Mouse (Mus musculus) embryonic facial prominence, embryonic 13.5 days (tissue): Measurements from ENCODE around the gene Fam168b. TPM values are rescaled to one million over a fixed set of nuclear protein-coding genes. Genes with fewer than 3 reads are reported as not detected.

Experiments
- ATAC-seq: fragments of 200-750 bp; cut with Nextera tagmentation; 2 replicates; pipeline ENCODE4 v1.8.0; 2017; ENCODE audit warnings: low read depth; ENCODE audit not compliant: insufficient number of reproducible peaks, insufficient read depth, low FRiP score, low TSS enrichment
- H3K27ac ChIP-seq: fragments of 300-500 bp; sonication (generic); 2 replicates; pipeline ENCODE4 v1.5.1; 2015; ENCODE audit warnings: moderate library complexity, mild to moderate bottlenecking, inconsistent platforms
- H3K27me3 ChIP-seq: fragments of 300-500 bp; sonication (generic); 2 replicates; pipeline ENCODE4 v1.6.1; 2015; ENCODE audit warnings: mild to moderate bottlenecking, inconsistent platforms
- H3K36me3 ChIP-seq: fragments of 300-500 bp; sonication (generic); 2 replicates; pipeline ENCODE4 v1.6.1; 2015; ENCODE audit warnings: mild to moderate bottlenecking, inconsistent platforms
- H3K4me1 ChIP-seq: fragments of 300-500 bp; sonication (generic); 2 replicates; pipeline ENCODE4 v1.6.1; 2015; ENCODE audit warnings: inconsistent platforms
- H3K4me2 ChIP-seq: fragments of 300-500 bp; sonication (generic); 2 replicates; pipeline ENCODE4 v1.6.1; 2015; ENCODE audit warnings: moderate library complexity, mild to moderate bottlenecking, inconsistent platforms
- H3K4me3 ChIP-seq: fragments of 300-500 bp; sonication (generic); 2 replicates; pipeline ENCODE4 v1.5.1; 2015; ENCODE audit warnings: mild to moderate bottlenecking, inconsistent platforms
- H3K9ac ChIP-seq: fragments of 300-500 bp; sonication (generic); 2 replicates; pipeline ENCODE4 v1.6.1; 2015; ENCODE audit warnings: mild to moderate bottlenecking, inconsistent platforms
- H3K9me3 ChIP-seq: fragments of 300-500 bp; sonication (generic); 2 replicates; pipeline ENCODE4 v1.6.1; 2016; ENCODE audit warnings: inconsistent platforms
- WGBS: fragments of 180-500 bp; shearing (Covaris S2); methylation state at CpG from one replicate; pipeline ENCODE4 v1.1.7; 2015; ENCODE audit warnings: mixed read lengths; 5-methylcytosine and 5-hydroxymethylcytosine counted together
- polyA plus RNA-seq: library from polyadenylated mRNA; unstranded; fragments of >200 nt; fragmentation: Nextera tagmentation; extraction: Ambion mirVana; gene quantifications from 2 replicates; pipeline ENCODE4 v1.2.1, GENCODE M21; 2015

Fam168b gene
- polyA plus RNA-seq, 1 experiment from 2014 or later: 91.8 TPM

- peak overlapping the region; percentile 71 for H3K4me3 ChIP-seq
- H3K9ac ChIP-seq: peak overlapping the region; percentile 82
- peak overlapping the region; percentile 86 for H3K4me2 ChIP-seq
- 0 out of 2 replicates have a peak, but pooled peaks cover 3% of the 10 kb centered on the region for H3K4me1 ChIP-seq
- no peaks in the 10 kb centered on the region for H3K27me3 ChIP-seq
- no peaks in the 10 kb centered on the region for H3K9me3 ChIP-seq
- no peaks in the 10 kb centered on the region for H3K36me3 ChIP-seq
- no peak overlapping the region for H3K27ac ChIP-seq
- peak; percentile 48; the same call in 1 of the 2 replicates for ATAC-seq
- 40% methylated on average over 11 of the region's 11 CpGs for WGBS
Measured at GRCm38 (mm10) chr1:34850343-34851136, 7.7 kb upstream of the Fam168b start.

DNA sequence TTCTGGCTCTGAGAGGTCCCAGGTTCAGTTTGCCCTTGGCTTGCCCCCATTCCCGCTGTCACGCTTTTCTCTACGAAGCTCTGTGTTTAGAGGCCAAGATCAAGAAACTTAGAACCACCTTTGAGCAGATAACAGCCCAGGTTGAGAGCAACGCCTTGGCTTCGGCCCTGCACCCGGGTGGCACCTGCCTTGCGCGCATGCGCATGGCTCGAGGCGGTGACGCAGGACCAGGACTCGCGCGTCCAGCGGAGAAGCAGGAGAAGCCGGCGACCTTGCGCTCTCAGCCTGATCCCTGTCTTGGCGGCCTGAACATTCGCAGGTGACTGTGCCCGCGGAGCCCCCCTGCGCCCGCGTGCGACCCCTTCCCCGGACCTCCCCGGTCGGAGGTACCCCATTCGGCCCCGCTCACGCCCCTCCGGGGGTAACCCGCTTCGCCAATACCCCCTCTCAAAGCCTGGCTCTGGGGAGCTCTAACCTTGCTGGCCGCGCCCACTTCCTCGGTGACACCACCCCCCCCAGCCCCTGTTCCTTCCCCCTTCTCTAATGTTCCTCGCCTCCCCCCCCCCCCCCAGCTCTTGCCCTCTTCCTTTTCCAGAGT is 7.0 kb upstream of the Fam168b start, which contains the start of gene Plekhb2:
Plekhb2 (plus strand) TSS at position 232 of the 598 bp plus-strand sequence.
- Histone ChIP-seq H3K4me1 (0 out of 2 replicates have a peak, but pooled peaks cover 3% of the 10 kb centered on the region), H3K4me3 (peak within 1 kb of the TSS; percentile 71), H3K27me3 (no peaks in the 10 kb centered on the region), H3K9me3 (no peaks in the 10 kb centered on the region), H3K4me2 (peak within 1 kb of the TSS; percentile 86), H3K36me3 (no peaks in the 10 kb centered on the region), H3K9ac (peak within 1 kb of the TSS; percentile 82), H3K27ac (no peak within 1 kb of the TSS)
- no peak for ATAC-seq
- under 1% methylated on average over 32 of the region's 40 CpGs for WGBS

DNA sequence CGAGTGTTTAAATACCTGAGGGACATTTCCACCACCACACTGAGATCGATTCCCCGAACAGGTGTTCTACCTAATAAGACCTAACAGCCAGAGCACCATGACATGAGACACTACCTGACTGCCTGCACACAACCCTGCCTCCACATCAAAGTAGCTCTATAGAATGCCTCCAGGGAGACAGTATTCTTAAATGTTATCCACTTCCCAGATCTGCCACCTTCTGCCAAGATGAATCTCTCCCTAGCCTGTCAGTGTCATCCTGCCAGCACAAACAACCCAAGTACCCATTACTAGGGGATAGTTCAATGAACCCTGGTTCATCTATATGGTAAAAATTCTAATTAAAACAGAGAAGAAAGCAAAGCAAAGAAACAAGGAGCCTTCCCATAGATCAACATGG is 4.2 kb upstream of the Fam168b start:
- Histone ChIP-seq H3K27ac (no peak overlapping the region), H3K4me3 (no peak overlapping the region), H3K36me3 (no peaks in the 10 kb centered on the region), H3K4me2 (no peak overlapping the region), H3K27me3 (no peaks in the 10 kb centered on the region), H3K4me1 (0 out of 2 replicates have a peak, but pooled peaks cover 3% of the 10 kb centered on the region), H3K9me3 (no peaks in the 10 kb centered on the region), H3K9ac (no peak overlapping the region)
- ATAC-seq: no peak
- WGBS: 80% methylated on average over 3 of the region's 3 CpGs

DNA sequence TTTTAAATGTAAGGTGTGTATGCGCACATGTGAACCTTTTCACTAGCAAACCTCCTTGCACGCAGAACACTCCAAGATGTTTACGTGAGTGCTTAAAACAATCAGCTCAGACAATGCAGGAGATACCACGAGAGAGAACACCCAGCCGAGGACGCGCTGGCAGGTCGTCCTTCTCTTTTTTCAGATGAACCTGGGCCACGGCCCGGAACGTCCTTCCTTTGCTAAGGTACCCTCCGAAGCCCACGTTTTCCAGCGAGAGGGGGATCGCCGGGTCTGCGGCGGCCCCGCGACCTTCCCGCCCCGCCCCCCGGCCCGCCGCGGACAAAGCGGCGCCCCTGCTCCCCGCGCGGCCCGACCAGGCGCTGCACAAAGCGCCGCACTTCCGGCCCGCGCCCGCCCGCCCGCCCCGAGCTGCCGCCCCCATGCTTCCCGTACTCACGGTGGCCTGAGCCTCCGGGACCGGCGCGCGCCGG is 440 bp downstream of the Fam168b start:
- WGBS: under 1% methylated on average over 37 of the region's 51 CpGs
- H3K27me3 ChIP-seq: no peaks in the 10 kb centered on the region
- H3K36me3 ChIP-seq: no peaks in the 10 kb centered on the region
- ATAC-seq: peak; percentile 85
- peak overlapping the region; percentile 94 for H3K9ac ChIP-seq
- peak overlapping the region; percentile 72 for H3K4me3 ChIP-seq
- peak overlapping the region; percentile 97 for H3K27ac ChIP-seq
- H3K9me3 ChIP-seq: no peaks in the 10 kb centered on the region
- peak overlapping the region; percentile 81 for H3K4me2 ChIP-seq
- peaks cover 33% of the 10 kb centered on the region for H3K4me1 ChIP-seq

- no peak for ATAC-seq
- H3K4me3 ChIP-seq: peak overlapping the region; percentile 72
- H3K4me2 ChIP-seq: peak overlapping the region; percentile 81
- H3K9ac ChIP-seq: peak overlapping the region; percentile 94
- WGBS: under 1% methylated on average over 12 of the region's 12 CpGs
- H3K4me1 ChIP-seq: peaks cover 33% of the 10 kb centered on the region
- H3K36me3 ChIP-seq: no peaks in the 10 kb centered on the region
- H3K9me3 ChIP-seq: no peaks in the 10 kb centered on the region
- peak overlapping the region; percentile 97 for H3K27ac ChIP-seq
- H3K27me3 ChIP-seq: no peaks in the 10 kb centered on the region
Measured at GRCm38 (mm10) chr1:34841709-34842388, 1.0 kb downstream of the Fam168b start.

DNA sequence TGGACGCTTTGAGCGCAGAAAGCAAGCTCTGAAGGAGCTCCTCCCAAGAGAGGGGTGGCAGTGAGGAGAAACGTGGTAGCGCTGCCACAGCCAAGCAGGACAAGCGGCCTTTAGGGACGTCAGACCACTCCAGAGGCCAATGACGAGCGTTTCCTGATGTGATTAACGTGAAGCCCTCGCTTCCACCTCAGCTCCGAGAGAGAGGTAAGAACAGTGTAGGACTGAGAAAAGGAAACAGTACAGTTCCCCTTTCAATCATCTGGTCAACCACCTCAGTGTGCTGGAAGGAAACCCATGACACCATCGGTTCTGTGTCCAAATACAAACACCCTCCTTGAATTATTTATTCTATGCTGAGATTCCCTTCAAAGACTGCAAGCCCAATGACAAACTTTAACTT is 3.6 kb downstream of the Fam168b start:
- Histone ChIP-seq H3K27ac (no peak overlapping the region), H3K9ac (no peak overlapping the region), H3K36me3 (peaks cover 20% of the 10 kb centered on the region), H3K4me1 (peaks cover 35% of the 10 kb centered on the region), H3K4me3 (no peak overlapping the region), H3K4me2 (no peak overlapping the region), H3K9me3 (no peaks in the 10 kb centered on the region), H3K27me3 (no peaks in the 10 kb centered on the region)
- ATAC-seq: no peak
- WGBS: 56% methylated on average over 12 of the region's 12 CpGs

- H3K4me1 ChIP-seq: peaks cover 38% of the 10 kb centered on the region
- no peak overlapping the region for H3K4me3 ChIP-seq
- H3K27me3 ChIP-seq: no peaks in the 10 kb centered on the region
- H3K27ac ChIP-seq: no peak overlapping the region
- peaks cover 20% of the 10 kb centered on the region for H3K36me3 ChIP-seq
- no peak for ATAC-seq
- H3K9me3 ChIP-seq: no peaks in the 10 kb centered on the region
- H3K9ac ChIP-seq: no peak overlapping the region
- H3K4me2 ChIP-seq: no peak overlapping the region
- 71% methylated on average over 6 of the region's 6 CpGs for WGBS
Measured at GRCm38 (mm10) chr1:34837951-34838689, 4.7 kb downstream of the Fam168b start.

DNA sequence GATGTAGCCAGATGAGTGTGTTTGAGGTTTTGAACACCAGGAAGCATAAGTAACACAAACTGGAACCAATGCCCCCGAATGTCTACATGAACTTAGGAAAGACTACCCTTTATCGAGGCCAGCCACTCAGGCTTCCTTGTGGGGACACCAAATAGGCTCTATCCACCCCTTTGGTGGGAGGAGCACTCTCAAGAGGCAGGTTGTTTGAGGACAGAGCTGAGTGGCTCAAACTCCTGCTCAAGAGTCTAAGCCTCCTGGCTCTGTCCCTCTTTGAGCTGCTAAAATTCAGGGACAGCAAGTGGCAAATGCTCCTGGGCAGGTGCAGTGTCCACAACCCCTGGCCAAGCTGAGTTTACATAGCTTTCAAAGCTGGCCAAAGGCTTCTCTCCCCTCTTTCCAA is 8.0 kb downstream of the Fam168b start:
- Histone ChIP-seq H3K27me3 (no peaks in the 10 kb centered on the region), H3K4me1 (peaks cover 35% of the 10 kb centered on the region), H3K4me2 (no peak overlapping the region), H3K9me3 (no peaks in the 10 kb centered on the region), H3K9ac (no peak overlapping the region), H3K4me3 (no peak overlapping the region), H3K36me3 (peaks cover 24% of the 10 kb centered on the region), H3K27ac (no peak overlapping the region)
- 88% methylated on average over 2 of the region's 2 CpGs for WGBS
- ATAC-seq: no peak

- no peak overlapping the region for H3K4me2 ChIP-seq
- no peak for ATAC-seq
- peaks cover 49% of the 10 kb centered on the region for H3K36me3 ChIP-seq
- no peaks in the 10 kb centered on the region for H3K9me3 ChIP-seq
- 55% methylated on average over 1 of the region's 1 CpGs for WGBS
- H3K27ac ChIP-seq: no peak overlapping the region
- no peak overlapping the region for H3K9ac ChIP-seq
- H3K27me3 ChIP-seq: no peaks in the 10 kb centered on the region
- no peak overlapping the region for H3K4me3 ChIP-seq
- peaks cover 21% of the 10 kb centered on the region for H3K4me1 ChIP-seq
Measured at GRCm38 (mm10) chr1:34831381-34831780, 11.5 kb downstream of the Fam168b start.

- H3K4me3 ChIP-seq: no peak overlapping the region
- no peaks in the 10 kb centered on the region for H3K9me3 ChIP-seq
- peaks cover 21% of the 10 kb centered on the region for H3K4me1 ChIP-seq
- WGBS: 68% methylated on average over 2 of the region's 2 CpGs
- ATAC-seq: no peak
- no peaks in the 10 kb centered on the region for H3K27me3 ChIP-seq
- peaks cover 50% of the 10 kb centered on the region for H3K36me3 ChIP-seq
- no peak overlapping the region for H3K27ac ChIP-seq
- no peak overlapping the region for H3K9ac ChIP-seq
- H3K4me2 ChIP-seq: no peak overlapping the region
Measured at GRCm38 (mm10) chr1:34830934-34831333, 11.9 kb downstream of the Fam168b start.
